Mouse (Mus musculus) c-Kit-positive CD71-positive TER-119-positive erythroid progenitor cells, embryonic 14.5 days (primary cell): ENCODE data around the gene Gm9736.
"Not testable (repeated sequence)": the region's sequence is repeated elsewhere in the genome, so short reads cannot be mapped to it uniquely, and the experiment has no call there.

Experiments
- DNase-seq: peaks from one replicate; pipeline ENCODE4 v3.0.0-alpha.2; 2013; ENCODE audit warnings: low spot score

Gene Gm9736

GRCm38 (mm10) chr10:77751254-77751653, at the start of gene Gm9736:
Gene Gm9736, minus strand, starts transcription at chr10:77751354.
- DNase-seq, result not testable (repeated sequence)

GRCm38 (mm10) chr10:77798921-77799508, 47.9 kb upstream of the Gm9736 start, which contains the start of gene Gm19668:
Gene Gm19668, minus strand, starts transcription at chr10:77799133.
- DNase-seq, result no peak

GRCm38 (mm10) chr10:77798164-77798920, 47.2 kb upstream of the Gm9736 start:
- not testable (repeated sequence) for DNase-seq

DNA sequence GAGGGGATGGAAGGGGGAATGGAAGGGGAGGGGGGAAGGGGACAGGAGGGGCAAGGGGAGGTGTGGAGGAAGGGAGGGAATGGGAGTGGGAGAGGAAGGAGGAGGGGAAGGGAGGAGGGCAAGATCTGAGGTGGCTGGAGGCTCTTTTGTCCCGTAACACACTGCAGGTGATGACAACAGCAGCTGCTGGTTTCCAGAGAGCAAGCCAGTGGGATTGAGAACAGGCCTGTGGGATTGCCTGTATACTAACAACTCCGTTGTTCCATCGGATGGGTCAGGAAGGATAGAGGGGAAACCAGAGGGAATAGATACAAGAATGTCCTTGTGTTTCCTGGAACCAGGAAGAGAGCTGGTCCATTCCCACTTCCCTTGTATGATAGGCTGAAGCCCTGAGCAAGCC, 46.5 kb upstream of the Gm9736 start:
- no peak for DNase-seq

GRCm38 (mm10) chr10:77794976-77795375, 43.8 kb upstream of the Gm9736 start, which contains the start of gene Gm9639:
Gene Gm9639, minus strand, starts transcription at chr10:77795076.
- no peak for DNase-seq

DNA sequence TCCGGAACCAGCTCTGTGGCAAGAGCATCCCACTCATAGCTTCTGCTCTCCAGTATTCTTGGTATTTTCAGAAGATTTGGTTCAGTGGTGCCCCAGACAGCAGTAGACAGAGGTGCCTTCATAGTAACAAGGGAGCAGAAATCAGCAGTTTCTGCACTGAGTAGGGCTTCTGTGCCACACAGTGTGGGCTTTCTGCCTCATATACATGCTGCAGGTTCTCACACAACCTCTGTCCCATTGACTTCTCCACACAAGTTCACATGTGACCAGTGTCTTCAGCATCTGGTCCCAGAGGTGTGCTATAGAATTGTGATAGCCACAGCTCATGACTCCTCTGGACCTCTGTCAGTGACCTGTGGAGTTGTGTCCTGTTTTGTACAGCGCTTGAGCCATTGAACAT, 37.5 kb upstream of the Gm9736 start:
- no peak for DNase-seq

- DNase-seq, result not testable (repeated sequence)
Measured at GRCm38 (mm10) chr10:77787876-77788275, 36.7 kb upstream of the Gm9736 start, which contains the start of gene Gm7137. Gene Gm7137, minus strand, starts transcription at chr10:77788200.

DNA sequence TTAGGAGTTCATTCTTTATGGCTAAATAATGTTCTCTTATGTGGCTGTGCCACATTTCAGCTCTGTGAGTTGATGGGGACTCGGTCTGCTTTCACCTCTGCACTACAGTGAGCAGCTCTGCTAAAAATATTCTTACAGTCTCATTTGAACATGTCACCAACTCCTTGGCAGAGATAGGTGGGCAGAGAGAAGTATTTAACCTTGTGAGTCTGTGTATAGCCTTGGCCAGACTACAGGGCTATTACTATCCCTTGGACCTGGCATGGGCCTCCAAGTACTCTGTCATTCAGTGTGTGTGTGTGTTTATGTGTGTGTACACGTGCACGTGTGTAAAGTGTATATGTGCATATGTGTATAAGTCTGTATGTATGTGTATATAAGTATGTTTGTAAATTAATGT, 32.2 kb upstream of the Gm9736 start:
- DNase-seq, result not testable (repeated sequence)

- DNase-seq, result not testable (repeated sequence)
Measured at GRCm38 (mm10) chr10:77782442-77782841, 31.3 kb upstream of the Gm9736 start, which contains the start of gene Gm3250. Gene Gm3250, minus strand, starts transcription at chr10:77782542.

- DNase-seq, result not testable (repeated sequence)
Measured at GRCm38 (mm10) chr10:77776844-77777243, 25.7 kb upstream of the Gm9736 start, which contains the start of gene Gm7138. Gene Gm7138, minus strand, starts transcription at chr10:77776944.

DNA sequence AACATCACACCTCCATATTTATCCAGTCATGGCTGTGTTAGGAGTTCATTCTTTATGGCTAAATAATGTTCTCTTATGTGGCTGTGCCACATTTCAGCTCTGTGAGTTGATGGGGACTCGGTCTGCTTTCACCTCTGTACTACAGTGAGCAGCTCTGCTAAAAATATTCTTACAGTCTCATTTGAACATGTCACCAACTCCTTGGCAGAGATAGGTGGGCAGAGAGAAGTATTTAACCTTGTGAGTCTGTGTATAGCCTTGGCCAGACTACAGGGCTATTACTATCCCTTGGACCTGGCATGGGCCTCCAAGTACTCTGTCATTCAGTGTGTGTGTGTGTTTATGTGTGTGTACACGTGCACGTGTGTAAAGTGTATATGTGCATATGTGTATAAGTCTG, 21.0 kb upstream of the Gm9736 start:
- DNase-seq, result not testable (repeated sequence)

DNA sequence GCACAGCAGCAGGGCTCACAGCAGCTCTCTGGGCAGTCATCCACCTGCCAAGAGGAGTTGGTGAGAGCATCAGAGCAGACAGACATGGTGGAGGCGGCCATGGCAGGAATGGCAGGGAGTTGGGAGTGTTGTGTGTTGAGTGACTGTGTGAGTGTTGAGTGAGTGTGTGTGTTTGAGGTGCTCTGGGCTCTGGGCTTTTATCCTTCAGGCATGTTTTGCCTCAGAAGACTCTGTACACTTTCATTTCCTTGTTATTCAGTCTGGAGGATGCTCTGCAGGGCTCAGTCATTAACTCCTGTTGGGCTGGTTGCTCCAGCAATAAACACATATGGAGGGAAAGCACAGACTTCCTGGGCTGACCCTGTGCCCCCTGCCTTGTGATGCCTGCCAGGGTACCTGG, 20.1 kb upstream of the Gm9736 start, which contains the start of gene Gm3238:
TSS of gene Gm3238 (minus strand) at position 101 of the 400 bp plus-strand sequence.
- not testable (repeated sequence) for DNase-seq

DNA sequence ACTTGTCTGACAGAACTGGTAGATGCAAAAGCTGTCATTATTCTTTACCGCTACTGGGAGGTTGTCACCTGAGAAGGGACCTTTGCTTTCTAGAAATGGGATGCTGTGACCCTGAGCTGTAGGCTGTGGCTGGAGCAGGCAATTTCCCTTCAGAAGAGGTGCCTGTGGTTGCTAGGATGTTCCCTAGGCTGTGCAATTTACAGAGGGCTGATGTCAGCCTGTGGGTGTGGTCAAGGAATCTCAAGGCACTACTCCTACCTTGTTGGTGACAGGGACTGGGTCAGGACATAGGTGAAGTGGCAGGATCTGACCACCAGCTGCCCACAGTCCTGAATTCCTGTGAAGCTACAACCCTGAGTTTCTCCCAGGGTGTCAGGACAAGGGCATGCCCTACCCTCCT, 18.6 kb upstream of the Gm9736 start:
- no peak for DNase-seq

- DNase-seq, result not testable (repeated sequence)
Measured at GRCm38 (mm10) chr10:77759582-77759981, 8.4 kb upstream of the Gm9736 start, which contains the start of gene Gm3233. Gene Gm3233, minus strand, starts transcription at chr10:77759682.

DNA sequence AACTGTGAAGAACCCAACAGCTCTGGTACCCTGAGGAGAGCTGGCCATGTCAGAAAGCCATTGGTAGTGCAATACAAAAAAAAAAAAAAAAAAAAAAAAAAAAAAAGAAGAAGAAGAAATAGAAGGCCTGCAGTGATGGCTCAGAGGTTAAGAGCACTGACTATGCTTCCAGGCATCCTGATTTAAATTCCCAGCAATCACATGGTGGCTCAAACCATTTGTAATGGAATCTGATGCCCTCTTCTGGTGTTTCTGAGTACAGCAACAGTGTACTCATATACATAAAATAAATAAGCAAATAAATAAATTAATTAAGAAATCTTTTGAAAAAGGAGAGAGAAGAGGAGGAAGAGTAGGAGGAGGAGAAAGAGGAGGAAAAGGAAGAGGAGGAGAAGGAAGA, 2.3 kb upstream of the Gm9736 start:
- DNase-seq, result no peak

DNA sequence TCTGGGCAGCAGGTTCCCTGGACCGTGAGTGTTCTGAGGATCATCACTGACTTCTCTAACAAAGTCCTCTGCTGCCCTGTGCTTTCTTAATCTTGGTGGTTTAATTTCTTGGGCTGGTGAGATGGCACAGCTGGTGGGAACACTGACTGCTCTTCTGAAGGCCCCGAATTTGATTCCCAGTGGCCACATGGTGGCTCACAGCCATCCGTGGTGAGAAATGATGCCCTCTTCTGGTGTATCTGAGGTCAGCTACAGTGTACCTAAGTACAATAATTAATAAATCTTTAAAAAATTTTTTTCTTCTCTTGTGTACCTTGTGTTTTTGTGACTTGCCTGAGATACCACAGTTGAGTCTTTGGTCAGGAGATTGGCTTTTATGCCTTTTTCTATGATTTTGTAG, 1.2 kb upstream of the Gm9736 start:
- not testable (repeated sequence) for DNase-seq

- not testable (repeated sequence) for DNase-seq
Measured at GRCm38 (mm10) chr10:77750686-77751085, 468 bp downstream of the Gm9736 start.

DNA sequence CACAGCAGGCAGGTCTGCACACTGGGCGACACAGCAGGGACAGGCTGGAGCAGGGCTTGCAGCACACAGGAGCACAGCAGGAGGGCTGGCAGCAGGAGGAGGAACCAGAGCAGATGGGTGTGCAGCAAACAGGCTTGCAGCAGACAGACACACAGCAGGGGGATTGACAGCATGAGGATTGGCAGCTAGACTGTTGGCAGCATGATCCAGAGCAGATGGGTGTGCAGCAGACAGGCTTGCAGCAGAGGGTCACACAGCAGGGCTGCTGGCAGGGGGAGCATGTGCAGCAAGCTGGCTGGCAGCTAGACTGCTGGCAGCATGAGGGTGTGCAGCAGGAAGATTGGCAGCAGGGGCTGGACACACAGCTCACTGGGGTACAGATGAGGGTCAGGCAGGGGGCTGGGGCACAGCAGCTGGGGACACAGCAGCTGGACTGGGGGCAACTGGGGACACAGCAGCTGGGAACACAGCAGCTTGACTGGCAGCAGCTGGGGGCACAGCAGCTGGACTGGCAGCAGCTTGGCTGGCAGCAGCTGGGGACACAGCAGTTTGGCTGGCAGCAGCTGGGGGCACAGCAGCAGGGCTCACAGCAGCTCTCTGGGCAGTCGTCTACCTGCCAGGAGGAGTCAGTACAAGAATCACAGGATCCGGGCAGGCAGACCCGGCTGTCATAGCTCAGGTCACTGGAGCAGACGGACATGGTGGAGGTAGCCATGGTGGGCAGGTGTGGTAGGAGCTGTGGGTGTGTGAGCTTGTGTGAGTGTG, 9.0 kb downstream of the Gm9736 start, which contains the start of gene Gm18596:
TSS of gene Gm18596 (minus strand) at position 715 of the 765 bp plus-strand sequence.
- not testable (repeated sequence) for DNase-seq

- no peak for DNase-seq
Measured at GRCm38 (mm10) chr10:77738929-77739328, 12.2 kb downstream of the Gm9736 start.

DNA sequence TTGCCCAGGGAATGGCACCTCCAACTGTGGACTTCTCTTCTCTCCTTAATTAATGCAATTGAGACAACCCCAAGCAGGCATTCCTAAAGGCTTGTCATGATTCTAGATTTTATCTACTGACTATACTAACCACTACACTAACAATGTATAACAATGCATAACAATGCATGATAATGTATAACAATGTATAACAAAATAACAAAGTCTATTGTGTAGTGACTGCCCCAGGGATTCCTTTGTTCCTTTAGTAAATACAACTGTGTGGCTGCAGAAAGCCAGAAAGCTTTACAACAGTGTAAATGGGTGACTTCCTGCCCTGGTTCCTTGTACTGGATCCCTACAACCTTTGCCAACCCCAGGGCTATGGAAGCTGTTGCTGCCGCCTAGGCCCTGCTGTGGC, 15.2 kb downstream of the Gm9736 start:
- DNase-seq, result no peak

- peak; percentile 22 for DNase-seq
Measured at GRCm38 (mm10) chr10:77729241-77729640, 21.9 kb downstream of the Gm9736 start.

GRCm38 (mm10) chr10:77728280-77728679, 22.9 kb downstream of the Gm9736 start:
- no peak for DNase-seq
